Mouse (Mus musculus) lung, postnatal 0 days (tissue): Measurements from ENCODE around the gene A230050P20Rik.

Experiments
- CTCF ChIP-seq: IDR thresholded peaks from 2 replicates; pipeline ENCODE4 v1.5.1; 2016; ENCODE audit warnings: antibody characterized with exemption, mild to moderate bottlenecking
- EP300 ChIP-seq: IDR thresholded peaks from 2 replicates; pipeline ENCODE4 v1.6.1; 2016; ENCODE audit warnings: antibody characterized with exemption, mild to moderate bottlenecking, control low read depth

DNA sequence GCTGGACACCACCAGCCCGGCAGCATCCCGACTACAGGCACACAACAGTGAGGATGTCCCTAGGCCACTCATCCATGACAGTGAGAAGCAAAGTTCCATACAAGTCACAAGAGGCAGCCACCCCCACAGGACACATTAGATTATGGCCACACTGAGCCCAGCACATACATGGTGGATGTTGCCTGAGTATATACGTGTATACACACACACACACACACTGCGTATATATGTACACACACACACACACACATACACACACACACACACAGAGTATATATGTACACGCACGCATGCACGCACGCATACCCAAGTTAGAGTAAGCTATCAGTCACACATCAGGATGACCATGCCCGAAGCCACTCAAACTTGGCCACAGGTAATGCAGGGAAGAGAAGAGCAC lies 26.9 kb downstream of the A230050P20Rik start:
- TF ChIP-seq CTCF (no peak), EP300 (no peak)
